Comparison of ENCODE assay signal across 14 mouse cellular contexts in the genomic region with DNA sequence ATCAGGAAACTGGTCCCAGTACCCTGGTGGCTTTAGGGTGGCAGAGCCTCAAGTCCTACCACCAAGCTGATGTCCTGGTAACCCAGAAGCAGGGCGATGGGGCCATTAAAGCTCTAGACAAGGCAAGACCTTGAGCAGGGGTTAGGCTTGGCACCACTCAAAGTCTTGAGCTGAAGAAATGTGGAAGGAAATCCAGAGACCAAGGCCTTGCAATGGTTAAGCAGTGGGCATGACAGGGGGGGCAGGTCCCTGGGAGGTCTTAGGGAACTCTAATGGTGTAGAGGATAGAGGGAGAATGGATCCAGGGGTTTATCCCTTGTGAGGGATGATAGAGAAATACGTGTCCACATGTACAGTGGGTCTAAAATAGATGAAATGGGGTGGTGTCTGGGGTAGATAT. TPM values are rescaled to one million over a fixed set of nuclear protein-coding genes. Genes with fewer than 3 reads are reported as not detected.
DNase-seq lines count a peak whose midpoint lies in the region; ATAC-seq lines count a peak whose summit lies in the region.
"Had no signal": no experiment of that assay in that cellular context is flagged by ENCODE, and none has a peak within 500 bp of the region (broad histone marks: within the 10 kb centered on the region; RNA-seq: fewer than 3 reads in every experiment).

No protein-coding gene starts in this region.

- H3K4me3 ChIP-seq in kidney, embryonic 14.5 days (ENCODE audit: low read length), result peak overlapping the region; percentile 33
- no peak overlapping the region for H3K4me3 ChIP-seq in limb, embryonic 10.5 days
- H3K4me3 ChIP-seq in forebrain, embryonic 15.5 days, result no peak overlapping the region
- no peak overlapping the region for H3K4me3 ChIP-seq in forebrain, embryonic 16.5 days (replicated peaks; ENCODE audit: low read length)
- H3K4me3 ChIP-seq: forebrain, embryonic 10.5 days; hindbrain, embryonic 15.5 days; liver, embryonic 15.5 days; megakaryocyte, embryonic 14.5 days had no signal

- H3K27me3 ChIP-seq in kidney, embryonic 14.5 days (ENCODE audit: control insufficient read depth, insufficient read depth, low read length), result no peaks in the 10 kb centered on the region
- H3K27me3 ChIP-seq in limb, embryonic 10.5 days (ENCODE audit: low read depth, poor library complexity, severe bottlenecking), result no peaks in the 10 kb centered on the region
- H3K27me3 ChIP-seq in forebrain, embryonic 15.5 days, result no peaks in the 10 kb centered on the region
- H3K27me3 ChIP-seq in forebrain, embryonic 16.5 days (replicated peaks; ENCODE audit: control insufficient read depth, insufficient read depth, low read length), result no peaks in the 10 kb centered on the region
- H3K27me3 ChIP-seq: hindbrain, embryonic 15.5 days; liver, embryonic 15.5 days had no signal

- no peaks in the 10 kb centered on the region for H3K9me3 ChIP-seq in kidney, embryonic 14.5 days (ENCODE audit: control insufficient read depth, low read length)
- H3K9me3 ChIP-seq in limb, embryonic 10.5 days (replicated peaks), result no peaks in the 10 kb centered on the region
- no peaks in the 10 kb centered on the region for H3K9me3 ChIP-seq in forebrain, embryonic 15.5 days
- no peaks in the 10 kb centered on the region for H3K9me3 ChIP-seq in forebrain, embryonic 16.5 days (ENCODE audit: control insufficient read depth, low read length)
- H3K9me3 ChIP-seq: forebrain, embryonic 10.5 days; hindbrain, embryonic 15.5 days; liver, embryonic 15.5 days; megakaryocyte, embryonic 14.5 days had no signal

- peak overlapping the region; percentile 95 for H3K27ac ChIP-seq in kidney, embryonic 14.5 days (ENCODE audit: low read depth, low read length)
- H3K27ac ChIP-seq in limb, embryonic 10.5 days, result peak overlapping the region; percentile 93; the same call in 1 of the 2 replicates
- H3K27ac ChIP-seq in forebrain, embryonic 15.5 days (replicated peaks), result no peak overlapping the region
- H3K27ac ChIP-seq in forebrain, embryonic 16.5 days (ENCODE audit: low read length), result no peak overlapping the region
- H3K27ac ChIP-seq: hindbrain, embryonic 15.5 days; liver, embryonic 15.5 days had no signal

- H3K9ac ChIP-seq in kidney, embryonic 14.5 days (ENCODE audit: low read depth, low read length), result peak overlapping the region; percentile 49; the same call in 1 of the 2 replicates
- no peak overlapping the region for H3K9ac ChIP-seq in forebrain, embryonic 15.5 days (replicated peaks)
- no peak overlapping the region for H3K9ac ChIP-seq in forebrain, embryonic 16.5 days (replicated peaks; ENCODE audit: low read depth, low read length)
- H3K9ac ChIP-seq: hindbrain, embryonic 15.5 days; liver, embryonic 15.5 days had no signal

- no peak for DNase-seq in kidney, adult 8-10 months
- DNase-seq in thymus, postnatal 4 days, result peak; percentile 4
- no peak for DNase-seq in thymus, adult 18-20 months
- no peak for DNase-seq in limb, embryonic 10.5 days (ENCODE audit: low spot score)
- DNase-seq: adrenal gland, adult 8-10 months; gastrocnemius, postnatal 25 days; retina, postnatal 1 day had no signal

- ATAC-seq in kidney, embryonic 14.5 days (ENCODE audit: low FRiP score, low TSS enrichment), result no peak
- no peak for ATAC-seq in forebrain, embryonic 15.5 days (replicated peaks)
- ATAC-seq in forebrain, embryonic 16.5 days, result no peak

- H3K36me3 ChIP-seq in kidney, embryonic 14.5 days (ENCODE audit: control insufficient read depth, insufficient read depth, low read length), result no peaks in the 10 kb centered on the region; the same call in 1 of the 2 replicates
- H3K36me3 ChIP-seq in limb, embryonic 10.5 days, result no peaks in the 10 kb centered on the region
- H3K36me3 ChIP-seq in forebrain, embryonic 15.5 days, result no peaks in the 10 kb centered on the region
- no peaks in the 10 kb centered on the region for H3K36me3 ChIP-seq in forebrain, embryonic 16.5 days (ENCODE audit: control insufficient read depth, insufficient read depth)
- H3K36me3 ChIP-seq: forebrain, embryonic 10.5 days; hindbrain, embryonic 15.5 days; liver, embryonic 15.5 days had no signal

- H3K4me1 ChIP-seq in kidney, embryonic 14.5 days (ENCODE audit: control insufficient read depth, insufficient read depth, low read length), result peaks cover 71% of the 10 kb centered on the region
- peaks cover 78% of the 10 kb centered on the region for H3K4me1 ChIP-seq in limb, embryonic 10.5 days
- H3K4me1 ChIP-seq in forebrain, embryonic 15.5 days, result peaks cover 8% of the 10 kb centered on the region; the same call in 1 of the 2 replicates
- H3K4me1 ChIP-seq in forebrain, embryonic 16.5 days (replicated peaks; ENCODE audit: control insufficient read depth, insufficient read depth, low read length), result peaks cover 12% of the 10 kb centered on the region
- H3K4me1 ChIP-seq: liver, embryonic 15.5 days had no signal

- 97% methylated on average over 2 of the region's 2 CpGs for WGBS in kidney, embryonic 14.5 days
- WGBS in limb, embryonic 10.5 days, result 96% methylated on average over 2 of the region's 2 CpGs
- WGBS in forebrain, embryonic 15.5 days, result 87% methylated on average over 2 of the region's 2 CpGs
- 92% methylated on average over 2 of the region's 2 CpGs for WGBS in forebrain, embryonic 16.5 days

- H3K4me2 ChIP-seq in kidney, embryonic 14.5 days (replicated peaks; ENCODE audit: low read depth, low read length), result peak overlapping the region; percentile 56
- H3K4me2 ChIP-seq in forebrain, embryonic 15.5 days (replicated peaks), result no peak overlapping the region
- no peak overlapping the region for H3K4me2 ChIP-seq in forebrain, embryonic 16.5 days (ENCODE audit: low read length)
- H3K4me2 ChIP-seq: hindbrain, embryonic 15.5 days; liver, embryonic 15.5 days had no signal

RNA-seq across cellular contexts. Expression of gene Lsp1, which starts 12.9 kb away (rescaled TPM):
- 92.8 and 124 TPM in 2 replicates for polyA plus RNA-seq in kidney, embryonic 14.5 days (2014; fragmentation: Nextera tagmentation; extraction: Ambion mirVana)
- 28.7 and 31.1 TPM in 2 replicates for polyA plus RNA-seq in limb, embryonic 10.5 days (2016; fragmentation: Nextera tagmentation; extraction: Ambion mirVana)
- polyA plus RNA-seq in forebrain, embryonic 15.5 days (2015; fragmentation: Nextera tagmentation; extraction: Ambion mirVana), result 3.6 and 4.2 TPM in 2 replicates
- polyA plus RNA-seq in forebrain, embryonic 16.5 days (2015; fragmentation: Nextera tagmentation; extraction: Ambion mirVana), result 3.5 and 5.5 TPM in 2 replicates

RNA-seq across cellular contexts. Expression of gene Tnnt3, which starts 25.2 kb away (rescaled TPM):
- polyA plus RNA-seq in kidney, embryonic 14.5 days (2014; fragmentation: Nextera tagmentation; extraction: Ambion mirVana), result 3.2 and 3.5 TPM in 2 replicates
- polyA plus RNA-seq in limb, embryonic 10.5 days (2016; fragmentation: Nextera tagmentation; extraction: Ambion mirVana), result 1.6 and 1.7 TPM in 2 replicates
- 0.98 TPM in 1 of 2 replicates, not detected in the other for polyA plus RNA-seq in forebrain, embryonic 15.5 days (2015; fragmentation: Nextera tagmentation; extraction: Ambion mirVana)
- 0.73 and 1.2 TPM in 2 replicates for polyA plus RNA-seq in forebrain, embryonic 16.5 days (2015; fragmentation: Nextera tagmentation; extraction: Ambion mirVana)

RNA-seq across cellular contexts. Expression of gene Tnni2, which starts 31.9 kb away (rescaled TPM):
- polyA plus RNA-seq in kidney, embryonic 14.5 days (2014; fragmentation: Nextera tagmentation; extraction: Ambion mirVana), result 3.1 and 3.7 TPM in 2 replicates
- 2.4 and 3.6 TPM in 2 replicates for polyA plus RNA-seq in limb, embryonic 10.5 days (2016; fragmentation: Nextera tagmentation; extraction: Ambion mirVana)
- 0.73 and 0.93 TPM in 2 replicates for polyA plus RNA-seq in forebrain, embryonic 15.5 days (2015; fragmentation: Nextera tagmentation; extraction: Ambion mirVana)
- 0.89 TPM in 1 of 2 replicates, not detected in the other for polyA plus RNA-seq in forebrain, embryonic 16.5 days (2015; fragmentation: Nextera tagmentation; extraction: Ambion mirVana)

RNA-seq across cellular contexts. Expression of gene Syt8, which starts 38.8 kb away (rescaled TPM):
- polyA plus RNA-seq in kidney, embryonic 14.5 days (2014; fragmentation: Nextera tagmentation; extraction: Ambion mirVana), result not detected in 2 replicates
- 0.25 TPM in 1 of 2 replicates, not detected in the other for polyA plus RNA-seq in limb, embryonic 10.5 days (2016; fragmentation: Nextera tagmentation; extraction: Ambion mirVana)
- not detected in 2 replicates for polyA plus RNA-seq in forebrain, embryonic 15.5 days (2015; fragmentation: Nextera tagmentation; extraction: Ambion mirVana)
- polyA plus RNA-seq in forebrain, embryonic 16.5 days (2015; fragmentation: Nextera tagmentation; extraction: Ambion mirVana), result not detected in 2 replicates
- polyA plus RNA-seq: forebrain, embryonic 10.5 days; hindbrain, embryonic 15.5 days had no signal

RNA-seq across cellular contexts. Expression of gene Mrpl23, which starts 59.0 kb away (rescaled TPM):
- polyA plus RNA-seq in kidney, embryonic 14.5 days (2014; fragmentation: Nextera tagmentation; extraction: Ambion mirVana), result 30.3 and 33.4 TPM in 2 replicates
- 25.9 and 33.7 TPM in 2 replicates for polyA plus RNA-seq in limb, embryonic 10.5 days (2016; fragmentation: Nextera tagmentation; extraction: Ambion mirVana)
- polyA plus RNA-seq in forebrain, embryonic 15.5 days (2015; fragmentation: Nextera tagmentation; extraction: Ambion mirVana), result 20.1 and 22.4 TPM in 2 replicates
- 16.0 and 23.0 TPM in 2 replicates for polyA plus RNA-seq in forebrain, embryonic 16.5 days (2015; fragmentation: Nextera tagmentation; extraction: Ambion mirVana)

Comparison
In these comparisons a context has a peak if more than half of its experiments do, and no peak if none do; other contexts are left out.
1. H3K27ac ChIP-seq: peak in kidney, embryonic 14.5 days (single experiment) and limb, embryonic 10.5 days (single experiment); none in forebrain, embryonic 15.5 days (single experiment) and forebrain, embryonic 16.5 days (single experiment).